Mouse (Mus musculus) heart, adult 8-10 months (tissue): Measurements from ENCODE around the gene Olfr1264. TPM values are rescaled to one million over a fixed set of nuclear protein-coding genes. Genes with fewer than 3 reads are reported as not detected.

Source experiments
- DNase-seq: peaks from one replicate; pipeline ENCODE4 v3.0.0; 2022; ENCODE audit warnings: low spot score
- total RNA-seq, 4 experiments: library from RNA; stranded (reverse); gene quantifications; 2 replicates each; pipeline ENCODE4 v1.2.4; 2022

Gene Olfr1264
- not detected for total RNA-seq

- no peak for DNase-seq
Observed at GRCm38 (mm10) chr2:90025477-90025876, at the start of gene Olfr1264. Olfr1264 (minus strand) TSS chr2:90025577.

- no peak for DNase-seq
Observed at GRCm38 (mm10) chr2:90070065-90070464, 44.7 kb upstream of the Olfr1264 start.

DNA sequence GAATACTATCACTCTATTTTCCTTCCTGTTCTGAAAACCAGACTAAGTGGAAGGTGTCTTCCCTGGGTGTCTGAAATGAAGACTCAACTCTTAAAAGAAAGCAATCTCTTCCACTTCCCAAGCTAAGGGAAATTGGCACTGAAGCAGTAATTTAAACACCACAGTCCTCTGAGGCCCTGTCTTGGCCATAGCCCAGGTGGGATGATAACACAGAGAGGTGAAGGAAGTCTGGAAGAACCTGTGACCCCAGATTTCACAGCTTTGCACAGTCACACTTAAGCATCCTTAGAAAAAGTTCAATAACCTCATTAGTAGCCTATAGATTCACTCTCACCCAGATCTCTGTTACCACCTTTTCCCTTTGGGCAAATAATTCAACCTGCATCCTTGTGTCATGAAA, 38.1 kb upstream of the Olfr1264 start, which contains the start of gene Olfr140:
TSS of gene Olfr140 (minus strand) at position 101 of the 400 bp plus-strand sequence.
- no peak for DNase-seq

DNA sequence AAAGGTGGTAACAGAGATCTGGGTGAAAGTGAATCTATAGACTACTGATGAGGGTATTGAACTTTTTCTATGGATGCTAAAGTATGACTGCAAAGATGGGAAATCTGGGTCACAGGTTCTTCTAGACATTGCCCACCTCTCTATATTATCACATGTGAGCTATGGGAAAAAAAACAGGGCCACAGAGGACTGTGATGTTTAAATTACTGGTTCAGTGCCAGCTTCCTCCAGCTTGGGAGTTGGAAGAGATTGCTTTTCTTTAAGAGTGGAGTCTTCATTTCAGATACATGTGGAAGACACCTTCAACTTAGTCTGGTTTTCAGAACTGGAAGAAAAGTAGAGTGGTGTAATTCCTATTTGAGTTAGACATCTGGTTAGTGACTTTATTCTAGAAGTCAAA, 9.7 kb upstream of the Olfr1264 start, which contains the start of gene Olfr1265:
TSS of gene Olfr1265 (plus strand) at position 301 of the 400 bp plus-strand sequence.
- no peak for DNase-seq

DNA sequence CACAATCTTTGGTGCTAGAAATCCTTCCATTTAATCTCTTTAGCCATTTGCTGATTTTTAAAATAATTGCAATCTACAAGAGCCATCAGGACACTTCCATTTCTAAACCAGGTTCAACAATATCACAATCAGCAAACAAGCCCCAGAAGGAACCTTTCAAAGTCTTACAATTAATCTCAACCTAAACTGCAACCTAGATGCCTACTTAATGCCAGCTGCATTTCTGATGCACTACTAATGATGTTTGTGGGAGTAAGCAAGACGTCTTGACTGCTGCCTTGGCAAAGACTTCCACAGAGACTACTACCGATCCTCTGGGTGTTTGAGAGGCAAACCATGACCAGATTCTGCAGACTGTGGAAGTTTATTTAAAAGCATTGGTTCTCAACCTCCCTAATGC, 13.5 kb downstream of the Olfr1264 start, which contains the start of gene Olfr1263:
TSS of gene Olfr1263 (plus strand) at position 301 of the 400 bp plus-strand sequence.
- no peak for DNase-seq

GRCm38 (mm10) chr2:89999845-90000244, 25.5 kb downstream of the Olfr1264 start, which contains the start of gene Olfr1262:
Olfr1262 (plus strand) TSS chr2:90000145.
- DNase-seq = no peak

- DNase-seq = no peak
Observed at GRCm38 (mm10) chr2:89990921-89991320, 34.5 kb downstream of the Olfr1264 start, which contains the start of gene Olfr1261. Olfr1261 (plus strand) TSS chr2:89991221.

DNA sequence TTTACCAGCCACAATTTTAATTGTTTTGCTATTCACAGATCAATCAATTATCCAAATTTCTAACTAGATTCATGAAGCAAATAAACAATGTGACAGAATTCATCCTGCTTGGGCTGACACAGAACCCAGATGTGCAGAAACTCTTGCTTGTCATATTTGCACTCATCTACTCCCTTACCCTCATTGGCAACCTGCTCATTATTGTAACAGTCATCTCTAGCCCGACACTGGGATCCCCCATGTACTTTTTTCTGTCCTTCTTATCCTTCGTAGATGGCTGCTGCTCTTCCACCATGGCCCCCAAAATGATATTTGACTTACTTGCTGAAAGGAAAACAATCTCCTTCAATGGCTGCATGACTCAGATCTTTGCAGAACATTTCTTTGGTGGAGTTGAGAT, 47.7 kb downstream of the Olfr1264 start:
- no peak for DNase-seq

DNA sequence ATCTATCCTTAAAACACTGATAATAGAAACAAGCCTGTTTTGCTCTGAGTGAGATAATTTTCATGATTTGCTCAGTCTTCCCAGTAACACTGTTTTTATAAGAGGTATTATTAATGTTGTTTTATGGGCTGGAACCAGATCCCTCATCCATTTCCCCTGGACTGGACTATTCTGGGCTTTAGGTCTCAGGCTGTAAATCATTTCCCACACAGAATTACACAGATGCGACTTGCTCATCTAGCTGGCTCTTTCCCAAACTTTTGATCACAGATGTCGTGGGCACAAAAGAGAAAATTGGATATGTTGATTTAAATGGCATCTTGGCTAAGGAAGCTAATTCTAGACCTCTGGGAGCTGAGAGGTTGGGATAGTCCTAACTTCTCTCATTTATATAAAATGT, 51.2 kb downstream of the Olfr1264 start, which contains the start of gene Olfr1260:
TSS of gene Olfr1260 (plus strand) at position 157 of the 400 bp plus-strand sequence.
- no peak for DNase-seq

Other genes starting within 250 kb of the Olfr1264 start
- gene Olfr1254, start 232.0 kb downstream of the Olfr1264 start, total RNA-seq = not detected
- gene Olfr1255, start 213.5 kb downstream of the Olfr1264 start, total RNA-seq = not detected
- gene Olfr1256, start 184.0 kb downstream of the Olfr1264 start, total RNA-seq = not detected
- gene Olfr48, start 177.4 kb downstream of the Olfr1264 start, total RNA-seq = not detected
- not detected for gene Olfr1257, start 147.1 kb downstream of the Olfr1264 start, total RNA-seq
- not detected for gene Olfr1258, start 98.3 kb downstream of the Olfr1264 start, total RNA-seq
- gene Olfr1259, start 76.9 kb downstream of the Olfr1264 start, total RNA-seq = not detected
- gene Olfr1260, start 51.2 kb downstream of the Olfr1264 start, total RNA-seq = not detected
- gene Olfr1261, start 34.4 kb downstream of the Olfr1264 start, total RNA-seq = not detected
- gene Olfr1262, start 25.4 kb downstream of the Olfr1264 start, total RNA-seq = not detected
- not detected for gene Olfr1263, start 13.4 kb downstream of the Olfr1264 start, total RNA-seq
- not detected for gene Olfr1265, start 9.8 kb upstream of the Olfr1264 start, total RNA-seq
- not detected for gene Olfr140, start 38.0 kb upstream of the Olfr1264 start, total RNA-seq
- not detected for gene Olfr1269, start 95.8 kb upstream of the Olfr1264 start, total RNA-seq
- gene Olfr32, start 116.7 kb upstream of the Olfr1264 start, total RNA-seq = not detected
- not detected for gene Olfr1270, start 127.5 kb upstream of the Olfr1264 start, total RNA-seq
- not detected for gene Olfr1506, start 198.9 kb upstream of the Olfr1264 start, total RNA-seq
- gene Olfr142, start 232.0 kb upstream of the Olfr1264 start, total RNA-seq = not detected
- gene Olfr1271, start 245.5 kb upstream of the Olfr1264 start, total RNA-seq = not detected